Mouse (Mus musculus): ENCODE results near the gene Slmap.
"Not testable (repeated sequence)": the region's sequence is repeated elsewhere in the genome, so short reads cannot be mapped to it uniquely, and the experiment has no call there.

Slmap gene

DNA sequence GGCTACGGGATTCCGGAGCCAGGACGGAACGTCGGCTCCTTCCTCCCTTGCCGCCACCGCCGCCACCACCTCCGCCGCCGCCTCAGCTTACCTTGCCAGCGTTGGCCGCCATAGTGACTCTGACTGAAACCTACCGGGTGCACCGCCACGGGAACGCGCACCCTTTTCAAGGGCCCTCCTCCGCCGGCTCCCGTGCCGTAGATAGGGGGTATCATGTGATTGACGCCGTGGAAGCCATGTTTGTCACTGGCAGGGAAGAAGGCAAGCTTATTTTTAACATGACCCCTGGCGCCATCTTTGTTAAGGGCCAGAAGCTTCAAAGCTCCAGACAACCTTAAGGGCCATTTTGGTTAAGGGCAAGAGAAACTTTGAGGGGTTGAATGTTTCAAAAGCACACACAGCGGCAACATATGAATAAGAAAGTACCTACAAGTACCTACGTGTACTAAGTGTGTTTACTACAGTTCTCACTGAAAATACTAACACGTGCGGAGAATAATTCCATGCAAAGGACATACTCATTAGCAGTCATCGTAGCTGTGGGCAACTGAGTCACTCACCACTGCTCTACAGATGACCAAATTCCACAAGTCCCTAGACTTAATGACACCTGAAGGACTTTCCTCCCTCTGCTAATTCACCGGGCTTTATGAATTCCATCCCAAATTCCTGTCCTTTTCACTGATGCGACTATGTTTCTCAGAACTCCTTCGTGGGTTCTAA lies at the start of gene Slmap:
Gene Slmap (minus strand): TSS at position 175 of the 723 bp plus-strand sequence.
- DNase-seq, result peak; percentile 99

DNA sequence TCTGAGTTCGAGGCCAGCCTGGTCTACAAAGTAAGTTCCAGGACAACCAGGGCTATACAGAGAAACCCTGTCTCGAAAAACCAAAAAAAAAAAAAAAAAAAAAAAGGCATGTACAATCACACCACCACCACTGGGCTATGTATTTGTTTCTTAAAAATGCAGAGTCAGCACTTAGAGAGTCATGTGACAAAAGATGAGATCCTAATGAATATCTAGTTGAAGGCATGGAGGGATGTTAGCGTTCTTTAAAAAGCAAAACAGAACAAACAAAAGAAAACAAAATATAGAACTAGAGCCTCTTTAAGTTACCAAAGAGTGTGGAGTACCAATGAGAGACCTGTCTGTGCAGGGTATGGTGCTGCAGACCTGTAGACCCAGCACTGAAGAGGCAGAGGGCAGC lies 48.9 kb upstream of the Slmap start:
- DNase-seq, result no peak

DNA sequence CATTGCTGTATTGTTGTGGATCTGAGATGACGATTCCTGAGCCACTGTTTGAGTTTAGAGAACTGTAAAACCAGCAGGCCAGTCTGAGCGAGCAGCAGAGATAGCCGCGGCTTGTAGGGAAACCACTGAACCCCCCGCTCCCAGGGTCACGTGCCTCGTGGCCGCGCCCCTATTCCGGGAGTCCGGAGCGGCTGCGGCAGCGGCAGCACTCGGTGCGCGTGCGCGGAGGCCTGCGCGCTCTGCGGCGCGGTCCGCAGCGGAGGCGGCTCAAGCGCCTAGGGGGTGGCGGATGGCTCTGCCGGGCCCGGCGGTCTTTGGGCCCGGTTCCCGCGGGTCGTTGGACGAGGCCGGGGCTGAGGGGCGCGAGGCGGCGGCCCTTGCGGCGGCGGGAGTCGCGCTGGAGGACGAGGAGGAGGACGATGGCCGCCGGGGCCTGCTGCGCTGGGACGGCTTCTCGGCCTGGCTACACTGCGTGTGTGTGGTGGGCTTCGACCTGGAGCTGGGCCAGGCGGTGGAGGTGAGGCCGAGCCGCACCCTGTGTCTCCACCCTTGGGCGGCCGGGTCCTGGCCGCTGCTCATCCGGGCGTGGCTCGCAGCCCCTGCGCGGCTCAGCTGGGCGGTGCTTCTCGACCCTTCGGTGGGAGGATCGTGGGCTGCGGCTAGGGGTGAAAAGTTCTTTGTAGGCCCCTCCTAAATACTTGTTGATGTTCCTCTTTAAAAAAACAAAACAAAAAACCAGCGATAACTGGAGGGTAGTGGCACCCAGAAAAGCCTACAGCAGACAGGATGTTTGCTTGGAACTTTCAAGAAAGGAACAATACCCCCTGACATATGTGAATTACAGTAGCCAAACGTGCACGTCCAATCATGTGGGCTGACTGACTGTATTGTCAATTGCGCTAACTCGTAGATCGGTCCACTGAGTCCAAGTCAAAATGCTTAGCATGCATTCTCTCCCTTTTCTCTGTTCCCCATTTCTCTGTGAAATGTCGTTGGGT lies 44.9 kb upstream of the Slmap start:
- DNase-seq, result peak; percentile 86

DNA sequence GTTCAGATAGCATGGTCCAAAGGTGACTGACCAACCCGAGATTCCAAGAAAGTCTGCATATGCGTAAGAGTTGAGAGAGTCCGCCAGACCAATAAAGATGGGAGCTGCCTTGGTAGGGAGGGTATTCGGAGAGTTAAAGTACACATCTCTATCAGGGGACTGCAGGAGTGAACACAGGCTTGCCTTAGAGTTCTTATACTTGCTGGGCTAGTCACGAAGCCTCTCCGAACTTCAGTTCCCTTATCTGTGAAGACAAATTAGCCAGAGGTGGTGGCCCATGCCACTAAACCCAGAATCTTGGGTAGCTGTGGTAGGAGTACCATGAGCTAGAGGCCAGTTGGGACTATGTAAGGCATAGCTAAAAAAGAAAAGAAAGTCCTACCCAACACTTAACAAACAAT lies 44.1 kb upstream of the Slmap start:
- DNase-seq, result peak; percentile 36

DNA sequence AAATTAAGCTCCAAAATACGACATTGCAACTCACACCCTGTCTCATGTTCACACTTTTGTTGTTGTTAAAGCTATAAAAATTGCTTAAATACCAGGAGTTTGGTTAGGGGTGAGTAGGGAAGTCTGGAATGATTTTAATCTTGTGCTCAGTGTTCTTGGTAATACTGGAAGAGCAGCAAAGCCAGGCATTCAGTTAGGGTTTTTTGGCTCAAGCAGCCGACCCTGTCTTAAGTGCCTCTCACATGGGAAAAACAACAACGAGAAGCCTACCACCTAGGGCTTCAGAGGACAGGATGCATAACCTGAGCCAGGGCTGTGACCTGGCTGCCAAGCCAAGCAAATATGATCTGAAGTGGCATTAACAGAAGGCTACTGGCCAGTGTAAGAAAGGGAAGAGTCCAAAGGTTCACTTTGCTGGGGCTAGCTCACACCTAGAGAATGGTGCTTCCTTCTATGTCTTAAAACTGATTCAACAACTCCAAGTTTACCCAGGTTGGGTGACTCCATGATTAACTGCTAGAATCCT lies 41.6 kb upstream of the Slmap start:
- DNase-seq, result peak; percentile 62

DNA sequence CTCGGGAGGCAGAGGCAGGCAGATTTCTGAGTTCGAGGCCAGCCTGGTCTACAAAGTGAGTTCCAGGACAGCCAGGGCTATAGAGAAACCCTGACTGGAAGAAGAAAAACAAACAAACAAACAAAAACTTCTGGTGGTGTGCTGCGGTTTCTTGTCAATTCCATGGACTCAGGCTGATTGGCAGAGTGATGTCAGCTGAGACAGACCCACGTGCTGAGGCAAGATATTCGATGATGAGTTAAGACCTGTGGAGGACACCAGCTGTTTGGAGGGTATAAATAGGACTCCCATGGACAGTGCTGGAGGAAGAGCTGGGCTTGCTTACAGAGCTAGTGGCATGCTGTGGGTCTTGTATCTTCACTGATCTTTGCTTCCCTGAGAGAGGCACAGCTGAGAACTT lies 38.8 kb upstream of the Slmap start, which contains the start of gene Dennd6a:
Gene Dennd6a (plus strand): TSS at position 301 of the 400 bp plus-strand sequence.
- not testable (repeated sequence) for DNase-seq

DNA sequence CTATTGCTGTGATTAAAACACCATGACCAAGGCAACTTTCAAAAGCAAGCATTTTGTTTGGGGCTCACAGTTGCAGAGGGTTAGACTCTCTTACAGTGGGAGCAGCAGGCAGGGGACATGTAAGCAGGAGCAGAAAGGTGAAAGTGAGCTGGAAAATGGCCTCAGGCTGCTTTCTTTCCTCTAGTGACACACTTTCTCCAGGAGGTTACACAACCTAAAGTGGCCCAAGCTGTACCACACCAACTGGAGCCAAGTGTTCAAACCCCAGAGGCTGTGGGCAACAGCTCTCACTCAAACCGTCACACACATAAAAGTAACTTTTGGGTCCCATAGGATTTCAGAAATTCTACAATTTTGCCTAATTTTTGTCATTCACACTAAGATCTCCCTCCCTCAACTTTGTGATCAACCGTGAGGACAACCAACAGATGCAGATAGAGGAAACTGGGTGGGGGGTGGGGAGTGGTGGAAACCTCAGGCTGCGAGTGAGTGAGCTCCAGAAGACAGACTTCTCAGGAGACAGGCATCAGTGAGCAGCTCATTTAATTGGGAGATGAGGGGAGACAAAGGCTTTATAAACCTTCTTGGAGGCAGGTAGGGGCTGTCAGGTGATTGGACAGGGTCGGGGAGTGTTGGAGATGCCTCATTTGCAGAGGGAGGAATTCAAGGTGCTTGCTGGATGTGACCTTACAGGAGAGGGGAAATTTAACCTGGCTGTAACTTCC lies 37.4 kb upstream of the Slmap start:
- no peak for DNase-seq

DNA sequence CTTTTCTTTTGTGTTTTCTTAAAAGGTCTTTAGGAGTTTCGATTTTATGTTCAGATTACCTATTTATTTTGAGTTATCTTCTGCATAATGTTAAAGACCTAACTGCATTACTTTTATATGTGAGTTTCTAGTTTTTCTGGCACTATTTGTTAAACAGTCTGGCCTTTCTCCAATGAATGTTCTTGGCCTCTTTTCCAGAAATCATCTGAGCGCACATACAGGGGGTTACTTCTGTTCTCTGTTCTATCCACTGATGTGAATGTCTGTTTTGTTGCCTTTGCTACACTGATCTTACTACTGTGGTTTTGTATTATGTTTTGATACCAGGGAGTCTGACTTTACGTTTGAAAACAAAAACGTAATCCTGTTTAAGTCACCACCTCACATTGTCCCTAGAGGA lies 35.1 kb upstream of the Slmap start:
- DNase-seq, result no peak

DNA sequence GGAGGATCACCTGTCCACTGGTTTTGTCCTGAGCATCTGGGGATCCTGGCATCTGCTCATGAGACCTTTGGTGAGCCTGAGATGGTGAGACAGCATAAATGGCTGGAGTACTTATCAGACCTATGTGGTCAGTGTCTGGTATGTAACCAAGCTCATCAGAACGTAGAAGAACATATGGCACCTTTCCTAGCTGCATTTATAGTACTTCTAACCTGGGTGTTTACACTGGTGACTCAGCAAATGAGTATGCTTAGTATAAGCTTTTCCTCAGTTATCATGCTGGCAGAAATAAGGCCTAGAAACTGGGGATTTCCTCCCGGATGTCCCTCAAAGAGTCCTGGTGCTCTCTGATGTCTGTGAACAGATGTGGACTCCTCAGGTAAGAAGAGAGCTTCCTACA lies 27.5 kb upstream of the Slmap start:
- no peak for DNase-seq

DNA sequence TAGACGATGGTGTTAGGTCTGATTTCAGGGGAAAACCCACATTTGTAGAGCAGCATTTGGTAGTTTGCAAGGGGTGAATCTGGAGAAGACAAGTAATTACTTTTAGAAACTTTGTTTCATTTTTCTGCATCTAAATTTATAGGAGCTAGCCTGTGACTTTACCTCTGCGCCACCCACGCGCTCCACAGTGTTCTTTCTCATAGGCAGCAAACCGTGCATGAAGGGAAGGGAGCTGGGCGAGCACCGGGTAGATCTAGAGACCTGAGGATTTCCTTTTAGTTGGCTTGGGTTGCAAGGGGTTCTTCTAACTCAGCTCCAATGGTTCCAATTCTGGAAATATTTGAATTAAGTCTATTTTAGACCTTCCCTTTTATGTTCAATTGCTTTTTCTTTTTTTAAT lies 23.8 kb upstream of the Slmap start:
- DNase-seq, result no peak

DNA sequence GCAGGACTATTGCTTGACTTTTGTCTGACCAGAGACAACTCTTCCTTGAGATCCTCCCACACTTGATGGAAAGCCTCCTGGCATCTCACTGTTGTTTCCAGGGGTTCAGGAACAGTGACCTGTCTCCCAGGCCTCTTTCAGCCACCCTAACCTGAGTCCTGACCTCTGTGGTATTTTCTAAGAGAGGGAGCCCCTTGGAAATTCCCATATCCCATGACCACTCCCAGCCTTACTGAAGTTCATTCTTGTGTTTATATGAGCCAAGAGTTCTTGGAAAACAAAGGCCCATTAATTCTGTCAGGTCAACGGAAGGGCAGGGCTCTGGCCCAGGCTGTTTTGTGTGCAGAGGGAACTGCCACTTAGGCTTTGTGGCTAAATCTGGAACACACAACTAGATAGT lies 22.9 kb upstream of the Slmap start:
- DNase-seq, result no peak

DNA sequence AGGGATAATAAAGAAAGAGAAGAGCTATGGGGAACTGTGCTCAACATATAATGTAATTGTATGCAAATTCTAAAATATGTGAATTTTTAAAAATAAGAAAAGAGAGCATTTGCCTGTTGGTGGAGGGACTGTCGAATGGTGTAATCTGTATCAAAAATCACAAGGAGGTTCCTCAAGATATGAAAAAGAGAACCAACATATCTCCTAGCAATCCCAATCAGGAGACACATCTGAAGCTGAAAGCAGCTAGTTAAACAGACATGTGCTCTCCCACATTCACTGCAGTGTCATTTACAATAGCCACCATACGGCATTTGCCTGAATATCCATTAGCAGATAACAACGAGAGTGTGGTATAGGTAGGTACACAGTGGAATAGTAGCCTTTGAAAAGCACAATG lies 18.1 kb upstream of the Slmap start:
- DNase-seq, result no peak

DNA sequence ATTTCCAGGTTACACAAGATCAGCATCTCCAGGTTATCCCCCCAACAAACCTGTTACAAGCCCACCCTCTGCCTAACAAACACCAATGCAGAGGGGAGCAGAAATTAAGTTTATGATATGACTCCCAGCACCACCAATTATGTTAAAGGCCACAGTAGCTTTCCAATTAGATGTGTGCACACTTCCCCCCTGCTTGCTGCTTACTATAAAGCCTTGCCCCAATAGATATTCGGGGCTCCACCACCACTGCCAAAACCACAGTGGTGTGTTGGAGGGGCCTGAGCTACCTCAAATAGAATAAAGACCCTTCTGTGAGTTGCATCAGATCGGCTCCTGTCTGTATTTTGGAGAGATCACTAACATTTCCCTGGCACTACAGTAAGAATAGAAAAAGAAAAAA lies 17.7 kb upstream of the Slmap start:
- no peak for DNase-seq

DNA sequence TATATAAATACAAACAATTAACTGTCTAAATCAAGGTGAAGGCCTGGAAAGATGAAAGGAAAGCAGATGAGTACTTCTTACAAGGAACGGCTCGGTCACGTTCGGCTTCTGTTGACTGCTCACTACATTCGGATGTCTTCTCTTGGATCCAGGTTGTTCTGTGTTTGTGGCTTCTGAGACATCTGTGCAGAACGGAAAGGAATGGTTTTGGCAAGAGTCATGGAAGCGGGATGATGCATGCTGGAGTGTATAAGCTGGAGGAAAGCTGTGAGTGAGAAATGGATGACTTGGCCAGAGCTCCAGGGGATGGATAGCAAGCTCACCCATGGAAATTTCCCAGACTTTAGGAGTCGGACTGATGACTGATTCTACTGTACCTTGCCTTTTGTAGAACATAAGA lies 16.0 kb upstream of the Slmap start:
- no peak for DNase-seq

DNA sequence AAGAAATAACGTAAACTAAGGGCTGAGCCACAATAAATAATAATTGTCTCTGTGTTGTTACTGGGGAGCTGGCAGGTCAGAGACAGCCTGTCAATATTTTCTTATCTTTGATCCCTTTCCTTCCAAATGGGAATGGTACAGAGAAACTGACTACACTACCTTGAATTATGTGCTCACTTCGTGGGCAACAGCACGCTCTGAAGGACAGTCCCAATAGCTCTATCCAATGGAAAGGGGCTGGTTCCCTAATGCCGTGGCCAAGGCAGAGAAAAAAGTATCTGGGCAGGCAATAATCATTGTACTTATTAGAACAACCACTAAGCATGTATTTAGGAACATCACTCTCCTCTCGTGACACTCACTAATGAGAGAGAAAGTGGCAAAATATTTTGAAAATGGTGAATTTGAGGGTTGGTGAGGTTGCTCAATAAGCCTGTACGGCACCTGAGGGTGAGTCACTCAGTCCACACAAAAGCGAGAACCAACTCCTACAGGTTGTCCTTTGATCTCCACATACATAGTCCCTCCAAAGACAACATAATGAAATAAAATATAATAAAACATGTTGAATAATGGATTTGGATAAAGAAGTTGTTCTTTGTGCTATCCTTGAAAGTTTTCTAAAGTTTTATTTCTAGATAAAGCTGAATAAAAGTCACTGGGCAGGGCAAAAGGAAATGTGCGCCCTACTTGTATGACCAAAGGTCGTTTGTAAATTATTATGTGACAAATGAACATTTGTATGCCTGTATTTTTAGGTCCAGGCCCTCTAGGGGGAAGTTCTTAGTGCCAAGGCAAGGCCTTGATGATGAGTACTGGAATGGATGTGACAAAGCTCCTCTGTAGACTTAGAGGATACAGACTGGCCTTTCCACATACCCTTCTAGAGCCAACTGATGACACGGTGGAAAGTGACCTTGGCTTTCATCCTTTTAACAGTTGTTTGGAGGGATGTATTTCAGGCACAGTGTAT lies 13.1 kb upstream of the Slmap start:
- no peak for DNase-seq

DNA sequence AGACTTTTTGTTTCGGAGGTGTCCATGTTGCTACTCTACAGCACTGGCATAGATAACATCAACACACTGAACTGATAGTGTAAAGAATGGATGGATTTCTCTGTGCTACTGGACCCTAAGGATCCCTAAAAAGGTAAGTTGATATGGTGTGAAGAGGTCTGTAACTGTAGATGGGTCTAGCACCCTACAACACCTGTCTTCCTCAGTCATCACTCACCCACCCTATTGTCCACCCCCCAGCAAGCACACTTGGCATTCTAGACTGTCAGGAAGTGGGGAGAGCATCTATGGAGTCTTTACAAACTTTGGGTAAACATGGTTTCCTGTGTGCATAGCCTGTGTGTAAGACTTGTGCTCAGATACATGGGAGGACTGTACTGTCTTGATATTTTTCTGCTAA lies 7.4 kb upstream of the Slmap start:
- DNase-seq, result no peak

DNA sequence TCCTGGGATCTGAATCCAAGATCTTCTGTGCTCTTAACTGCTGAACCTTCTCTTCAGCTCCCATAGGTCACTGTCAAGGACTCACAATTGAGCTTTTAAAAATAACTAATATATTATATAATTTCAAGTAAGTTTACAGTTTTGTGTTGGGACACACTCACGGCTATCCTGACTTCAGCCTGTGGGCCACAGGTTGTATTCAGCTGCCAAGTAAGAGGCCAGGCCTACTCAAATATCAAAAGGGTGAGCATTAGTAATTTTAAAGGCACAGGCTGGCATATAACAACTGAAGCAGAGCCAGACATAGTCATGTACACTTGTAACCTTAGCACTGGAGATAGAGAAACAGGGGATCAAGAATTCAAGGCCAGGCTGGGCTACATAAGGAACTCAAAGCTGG lies 5.8 kb upstream of the Slmap start:
- DNase-seq, result no peak

DNA sequence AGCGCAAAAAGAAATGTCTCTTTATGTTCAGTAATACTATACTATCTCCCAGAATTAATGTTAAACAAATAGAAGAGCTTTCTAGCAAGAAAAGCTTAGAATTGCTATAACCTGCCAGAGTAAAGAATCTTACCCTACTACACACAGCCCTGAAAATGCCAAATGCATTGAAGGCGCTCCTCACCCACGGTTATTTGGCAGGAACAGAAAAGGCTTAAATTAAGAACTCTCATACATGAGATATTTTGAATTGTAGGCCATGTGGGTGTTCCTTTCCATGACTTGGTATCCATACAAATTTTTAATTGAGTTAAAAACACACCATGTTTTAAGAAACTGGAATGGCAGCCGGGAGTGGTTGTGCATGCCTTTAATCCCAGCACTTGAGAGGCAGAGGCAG lies 4.5 kb upstream of the Slmap start:
- DNase-seq, result no peak

DNA sequence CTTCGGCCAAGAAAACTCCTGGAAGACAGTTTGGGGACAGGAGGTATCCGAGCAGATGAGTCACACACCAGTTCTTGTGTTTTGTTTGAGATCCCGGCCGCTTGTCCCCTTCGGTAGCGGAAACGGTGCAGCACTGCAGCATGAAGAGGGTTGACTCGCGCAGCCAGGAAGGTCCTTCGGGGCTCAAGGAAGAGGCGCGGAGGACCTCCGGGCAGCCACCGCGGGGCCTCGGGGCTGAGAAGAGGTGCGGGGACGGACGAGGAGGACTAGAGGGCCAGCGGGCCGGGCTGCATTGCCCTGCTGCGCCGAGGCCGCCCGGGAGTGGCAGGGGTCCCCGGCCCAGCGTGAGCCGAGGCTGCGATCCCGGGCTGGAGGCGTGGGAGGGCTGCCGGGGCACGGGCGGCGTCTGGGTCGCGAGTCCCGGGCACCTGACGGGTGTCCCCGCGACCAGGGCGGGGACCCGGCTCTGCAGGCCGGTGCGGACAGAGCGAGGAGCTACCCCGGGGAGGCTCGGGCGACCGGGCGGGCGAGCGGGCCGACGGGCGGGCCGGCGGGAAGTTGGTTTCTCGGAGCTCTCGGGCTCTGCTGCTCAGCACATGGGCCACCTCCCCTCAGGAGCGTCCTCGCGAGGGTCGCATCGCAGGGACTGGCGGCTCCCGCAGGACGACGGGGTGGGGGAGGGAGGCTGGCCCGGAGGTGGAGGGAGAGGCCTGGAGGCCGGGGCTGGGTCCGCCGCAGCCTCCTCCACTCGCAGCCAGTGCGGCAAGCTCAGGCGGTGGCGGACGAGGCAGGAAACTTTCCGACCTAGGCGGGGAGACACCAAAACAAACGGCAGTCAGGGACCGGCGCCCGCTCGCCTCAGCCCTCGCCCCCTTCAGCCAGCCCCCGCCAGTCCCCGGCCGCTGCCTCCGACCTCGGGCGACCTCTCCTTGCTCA lies 642 bp downstream of the Slmap start:
- DNase-seq, result peak; percentile 44

DNA sequence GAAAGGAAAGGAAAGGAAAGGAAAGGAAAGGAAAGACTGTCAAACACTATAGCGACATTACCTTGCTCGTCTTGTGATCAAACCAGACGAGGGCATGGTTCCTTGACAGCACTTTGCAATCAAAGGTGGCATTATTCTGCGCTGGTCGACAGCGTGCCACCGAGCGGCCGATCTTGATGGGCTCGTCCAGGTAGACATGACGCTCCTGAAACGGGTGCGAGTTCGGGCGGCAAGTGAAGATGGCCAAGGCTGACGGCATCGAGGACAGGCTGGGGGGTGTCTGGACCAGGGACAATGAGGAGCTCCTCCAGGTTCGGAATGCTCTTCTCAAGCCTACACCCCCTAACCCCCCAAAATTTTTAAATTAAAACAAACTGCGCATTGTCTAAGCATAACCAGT lies 1.5 kb downstream of the Slmap start:
- DNase-seq, result no peak

DNA sequence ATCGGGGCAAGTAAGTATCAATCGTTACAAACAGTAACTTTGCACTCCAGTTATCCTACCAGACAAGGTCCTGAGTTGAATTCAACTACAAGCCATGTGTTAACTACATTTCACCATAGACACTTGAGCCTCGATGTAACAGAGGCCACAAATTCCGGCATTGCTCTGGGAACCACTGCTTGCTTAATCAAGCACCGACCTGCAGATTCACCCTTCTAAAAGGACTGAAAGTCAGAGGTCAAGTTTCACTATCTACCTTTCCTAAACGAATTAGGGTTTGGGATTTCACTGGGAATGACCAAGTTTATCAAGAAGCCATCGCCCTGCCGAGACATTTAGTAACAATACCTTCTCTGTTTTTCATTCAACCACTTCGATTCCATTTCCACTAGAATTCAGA lies 2.0 kb downstream of the Slmap start:
- DNase-seq, result no peak

All from cerebellum, adult 9-10 months (tissue).